Mouse (Mus musculus) testis, adult 2 months (tissue): ENCODE data around the gene Adra1b.

Experiments used
- CTCF ChIP-seq: fragments of 200-500 bp; IDR thresholded peaks from 2 replicates; pipeline ENCODE4 v1.5.1; 2012; ENCODE audit warnings: low read depth, mild to moderate bottlenecking, inconsistent platforms, low read length, moderate library complexity; ENCODE audit not compliant: control insufficient read depth, insufficient read depth, insufficient replicate concordance
- POLR2A ChIP-seq: fragments of 200-500 bp; IDR thresholded peaks from 2 replicates; pipeline ENCODE4 v1.6.1; 2012; ENCODE audit warnings: low read depth, mild to moderate bottlenecking, inconsistent platforms, low read length, moderate library complexity; ENCODE audit not compliant: control insufficient read depth

- no peak for TF ChIP-seq CTCF
- no peak for TF ChIP-seq POLR2A
These were observed 32.0 kb upstream of the Adra1b start for GRCm38 (mm10) chr11:43933000-43933399.
